Mouse (Mus musculus) CH12.LX (cell line): ENCODE results near the gene Gm37240. TPM values are rescaled to one million over a fixed set of nuclear protein-coding genes. Genes with fewer than 3 reads are reported as not detected.
"Not testable (repeated sequence)": the region's sequence is repeated elsewhere in the genome, so short reads cannot be mapped to it uniquely, and the experiment has no call there.

Source experiments
- DNase-seq: peaks from one replicate; pipeline ENCODE4 v3.0.0-alpha.2; 2013; ENCODE audit errors: extremely low read depth
- H3K27ac ChIP-seq: 2 replicates; pipeline ENCODE4 v1.5.1; 2012; ENCODE audit warnings: low read depth, mild to moderate bottlenecking, control low read depth, moderate library complexity; ENCODE audit not compliant: insufficient read depth
- H3K27me3 ChIP-seq: replicated peaks from 2 replicates; pipeline ENCODE3; 2012; ENCODE audit warnings: inconsistent platforms
- H3K36me3 ChIP-seq, 2 experiments: replicated peaks in 1 of 2; 2 replicates each; pipeline versions ENCODE3 to v1.6.1; 2012; ENCODE audit warnings: inconsistent platforms in 1 of 2, low read length in 1 of 2, mild to moderate bottlenecking in 1 of 2, mixed read lengths in 1 of 2, moderate library complexity in 1 of 2; ENCODE audit not compliant: control insufficient read depth in 1 of 2, insufficient read depth in 1 of 2
- H3K4me1 ChIP-seq, 2 experiments: 2 replicates each; pipeline ENCODE4 v1.6.1; 2012; ENCODE audit warnings: inconsistent platforms in 1 of 2, moderate library complexity in 1 of 2; ENCODE audit not compliant: insufficient read depth in 2 of 2, control insufficient read depth in 1 of 2
- H3K4me2 ChIP-seq: 2 replicates; pipeline ENCODE4 v1.6.1; 2012; ENCODE audit warnings: low read depth, mild to moderate bottlenecking, control low read depth; ENCODE audit not compliant: poor library complexity, insufficient read depth, severe bottlenecking
- H3K4me3 ChIP-seq, 3 experiments: fragments of 150-350 bp in 1 of 3; sonication (generic) in 1 of 3; replicated peaks in 1 of 3; 2 replicates each; pipeline versions ENCODE3 to v1.5.1; 2011 to 2012; ENCODE audit warnings: low read depth in 2 of 3, low read length in 2 of 3, mild to moderate bottlenecking in 2 of 3, moderate library complexity in 2 of 3, control low read depth in 1 of 3, improper control_type of control experiment in 1 of 3, inconsistent platforms in 1 of 3, mixed read lengths in 1 of 3; ENCODE audit not compliant: poor library complexity in 1 of 3
- H3K79me2 ChIP-seq: replicated peaks from 2 replicates; pipeline ENCODE4 v1.6.1; 2012; ENCODE audit warnings: mild to moderate bottlenecking, moderate library complexity; ENCODE audit not compliant: control insufficient read depth, poor library complexity, insufficient read depth, severe bottlenecking; ENCODE audit errors: extremely low read depth
- H3K9ac ChIP-seq: 2 replicates; pipeline ENCODE4 v1.6.1; 2012; ENCODE audit warnings: low read depth, mild to moderate bottlenecking, control low read depth, moderate library complexity; ENCODE audit not compliant: insufficient read depth
- H3K9me3 ChIP-seq: replicated peaks from 2 replicates; pipeline ENCODE3; 2012; ENCODE audit warnings: low read length, inconsistent platforms, mixed read lengths
- CHD1 ChIP-seq: IDR thresholded peaks from 2 replicates; pipeline ENCODE4 v1.6.1; 2012; ENCODE audit warnings: low read depth, low read length, improper control_type of control experiment, inconsistent platforms
- CTCF ChIP-seq, 2 experiments: IDR thresholded peaks in 1 of 2; conservative IDR thresholded peaks in 1 of 2; 2 replicates each; pipeline ENCODE4 v1.5.1; 2011 to 2012; ENCODE audit warnings: low read depth in 2 of 2, low read length in 2 of 2, improper control_type of control experiment in 1 of 2, inconsistent platforms in 1 of 2, mild to moderate bottlenecking in 1 of 2, moderate library complexity in 1 of 2
- IRF4 ChIP-seq: IDR thresholded peaks from 2 replicates; pipeline ENCODE4 v1.6.1; 2014; ENCODE audit warnings: low read depth, mild to moderate bottlenecking, inconsistent platforms, low read length, improper control_type of control experiment
- JUND ChIP-seq: conservative IDR thresholded peaks from 2 replicates; pipeline ENCODE4 v1.6.1; 2011; ENCODE audit warnings: low read depth, low read length, improper control_type of control experiment
- MAX ChIP-seq: IDR thresholded peaks from 2 replicates; pipeline ENCODE4 v1.6.1; 2011; ENCODE audit warnings: low read length, improper control_type of control experiment
- MAZ ChIP-seq: IDR thresholded peaks from 2 replicates; pipeline ENCODE4 v1.6.1; 2012; ENCODE audit warnings: low read depth, mild to moderate bottlenecking, inconsistent platforms, low read length, improper control_type of control experiment, moderate library complexity
- NELFE ChIP-seq: IDR thresholded peaks from 2 replicates; pipeline ENCODE4 v1.6.1; 2011; ENCODE audit warnings: low read depth, low read length, improper control_type of control experiment
- POLR2AphosphoS2 ChIP-seq: IDR thresholded peaks from 2 replicates; pipeline ENCODE4 v1.6.1; 2011; ENCODE audit warnings: low read depth, low read length, improper control_type of control experiment
- RAD21 ChIP-seq: IDR thresholded peaks from 2 replicates; pipeline ENCODE4 v1.6.1; 2011; ENCODE audit warnings: low read depth, mild to moderate bottlenecking, low read length, improper control_type of control experiment, moderate library complexity
- RCOR1 ChIP-seq: conservative IDR thresholded peaks from 2 replicates; pipeline ENCODE4 v1.6.1; 2012; ENCODE audit warnings: low read depth, mild to moderate bottlenecking, inconsistent platforms, low read length, improper control_type of control experiment
- dilution Hi-C: fragments of 300-500 bp; cut with MboI; formaldehyde crosslinking; loops from 2 replicates; pipeline ENCODE4 v1.14.3; 2020; ENCODE audit warnings: low sequenced_read_pairs; ENCODE audit not compliant: extremely low pct_unique_long_range_greater_than_20kb, extremely low pct_ligation_motif_present
- in situ Hi-C: fragments of 300-500 bp; cut with MboI; formaldehyde crosslinking; loops from 3 replicates; pipeline ENCODE4 v1.14.3; 2019; ENCODE audit warnings: low sequenced_read_pairs, low pct_ligation_motif_present, low pct_unique_long_range_greater_than_20kb, mixed read lengths
- polyA plus RNA-seq: library from polyadenylated mRNA; unstranded; fragments of >175 nt; gene quantifications from 2 replicates; pipeline ENCODE4 v1.2.1, GENCODE M21; 2012; ENCODE audit warnings: low read depth; ENCODE audit not compliant: insufficient read length
- total RNA-seq, 2 experiments: library from RNA; depleted of rRNA; stranded (reverse); fragments of 300-350 nt in 1 of 2; fragments of >200 nt in 1 of 2; gene quantifications; 2 replicates each; pipeline ENCODE4 v1.2.3; 2012 to 2014

Gm37240 gene
- total and polyA plus RNA-seq, 3 experiments: 0.08 to 0.19 (median 0.14) TPM

GRCm38 (mm10) chr3:84568540-84568939 lies 1318.8 kb downstream of the Gm37240 start:
- no peak for TF ChIP-seq NELFE
- TF ChIP-seq RAD21: no peak
- Histone ChIP-seq H3K79me2 (peaks cover 27% of the 10 kb centered on the region), H3K27ac (no peak overlapping the region), H3K9me3 (no peaks in the 10 kb centered on the region), H3K4me3 (no peak overlapping the region), H3K27me3 (no peaks in the 10 kb centered on the region), H3K4me2 (no peak overlapping the region), H3K9ac (no peak overlapping the region), H3K36me3 (peaks cover 0 to 4% of the 10 kb centered on the region in 2 experiments), H3K4me1 (peaks cover 6 to 39% of the 10 kb centered on the region in 2 experiments)
- in situ Hi-C loops: no loop called here
- no peak for DNase-seq
- dilution Hi-C loops: no loop called here

DNA sequence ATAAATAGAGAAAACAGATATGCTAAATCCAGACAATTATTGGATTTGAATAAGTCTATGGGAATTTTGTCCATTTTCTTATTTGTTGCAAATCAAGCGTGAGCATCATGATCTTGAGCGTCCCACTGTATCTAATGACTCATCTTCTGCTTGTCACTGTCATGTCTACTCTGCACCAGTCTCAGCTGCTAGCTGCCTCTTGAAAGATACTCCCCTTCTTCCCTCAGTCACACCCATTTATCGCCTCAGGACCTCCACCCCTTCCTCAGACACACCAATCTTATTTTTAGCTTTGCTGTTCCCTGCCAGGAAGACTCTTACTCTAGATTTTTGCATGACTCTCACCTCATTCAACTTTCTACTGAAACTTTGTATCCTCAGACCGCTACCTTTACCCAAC lies 1323.9 kb downstream of the Gm37240 start:
- Histone ChIP-seq H3K4me2 (no peak overlapping the region), H3K4me3 (no peak overlapping the region), H3K36me3 (no peaks in the 10 kb centered on the region), H3K79me2 (peaks cover 12% of the 10 kb centered on the region), H3K9ac (no peak overlapping the region), H3K27ac (no peak overlapping the region), H3K9me3 (no peaks in the 10 kb centered on the region), H3K4me1 (peaks cover 2 to 9% of the 10 kb centered on the region in 2 experiments; a peak in 3 of 4 replicates), H3K27me3 (no peaks in the 10 kb centered on the region)
- no peak for DNase-seq
- no peak for TF ChIP-seq JUND
- no peak for TF ChIP-seq MAZ
- no peak for TF ChIP-seq MAX
- TF ChIP-seq CTCF (conservative IDR thresholded peaks at IDR 0.05 in 1 of 2, IDR thresholded peaks at IDR 0.05 in 1 of 2; ENCODE audit: low read depth in 2 of 2, low read length in 2 of 2): no peak
- no peak for TF ChIP-seq RCOR1
- TF ChIP-seq IRF4: no peak
- in situ Hi-C loops (no loop called here), dilution Hi-C loops (no loop called here)

DNA sequence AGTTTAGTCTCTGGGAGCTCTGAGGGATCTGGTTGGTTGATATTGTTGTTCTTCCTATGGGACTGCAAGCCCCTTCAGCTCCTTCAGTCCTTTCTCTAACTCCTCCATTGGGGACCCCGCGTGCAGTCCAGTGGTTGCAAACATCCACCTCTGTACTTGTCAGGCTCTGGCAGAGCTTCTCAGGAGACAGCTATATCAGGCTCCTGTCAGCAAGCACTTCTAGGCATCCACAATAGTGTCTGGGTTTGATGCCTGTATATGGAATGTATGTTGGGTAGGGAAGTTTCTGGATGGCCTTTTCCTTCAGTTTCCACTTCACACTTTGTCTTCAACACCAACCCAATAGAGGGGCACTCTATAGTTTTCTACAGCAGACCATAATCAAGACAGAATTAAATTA lies 1324.4 kb downstream of the Gm37240 start:
- dilution Hi-C loops, H3K36me3 ChIP-seq, DNase-seq, H3K4me3 ChIP-seq, H3K27me3 ChIP-seq, H3K4me2 ChIP-seq, H3K9me3 ChIP-seq, in situ Hi-C loops, H3K4me1 ChIP-seq, H3K27ac ChIP-seq, H3K9ac ChIP-seq: not testable (repeated sequence)
- peaks cover 11% of the 10 kb centered on the region for H3K79me2 ChIP-seq

DNA sequence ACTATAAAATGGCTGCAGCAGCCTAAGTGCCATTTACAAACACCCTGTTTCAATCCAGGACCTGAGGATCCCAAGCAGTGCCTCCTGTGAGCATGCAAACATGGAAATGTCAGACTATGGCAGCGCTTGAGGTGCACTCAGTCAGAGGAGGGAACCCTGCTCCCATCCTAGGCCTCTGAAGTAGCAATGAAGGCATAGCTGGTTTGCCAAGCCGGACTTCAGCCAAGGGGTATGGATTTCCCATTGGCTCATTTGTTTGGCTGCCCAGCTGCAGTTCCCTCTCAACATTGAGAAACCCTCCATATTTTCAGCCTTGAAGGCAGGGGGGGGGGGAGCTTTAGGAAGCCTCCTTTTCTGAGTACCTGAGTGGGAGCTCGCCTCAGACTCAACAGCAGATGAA lies 1329.0 kb downstream of the Gm37240 start:
- no peak for DNase-seq
- no peak overlapping the region for H3K4me2 ChIP-seq
- no peak overlapping the region for H3K27ac ChIP-seq
- H3K9ac ChIP-seq: no peak overlapping the region
- H3K79me2 ChIP-seq: peaks cover 8% of the 10 kb centered on the region
- peaks cover 2 to 25% of the 10 kb centered on the region in 2 experiments; a peak in 3 of 4 replicates for H3K4me1 ChIP-seq
- dilution Hi-C loops (no loop called here), in situ Hi-C loops (no loop called here)
- no peaks in the 10 kb centered on the region for H3K27me3 ChIP-seq
- TF ChIP-seq NELFE: no peak
- no peak for TF ChIP-seq CHD1
- no peak for TF ChIP-seq POLR2AphosphoS2
- H3K36me3 ChIP-seq: peaks cover 0 to 5% of the 10 kb centered on the region in 2 experiments
- no peak overlapping the region for H3K4me3 ChIP-seq
- H3K9me3 ChIP-seq: no peaks in the 10 kb centered on the region
